Mouse (Mus musculus): Measurements from ENCODE around the gene Vezt. TPM values are rescaled to one million over a fixed set of nuclear protein-coding genes. Genes with fewer than 3 reads are reported as not detected.

Gene Vezt
- total RNA-seq (2012; rRNA removed) = 13.6 and 18.8 TPM in 2 replicates

DNA sequence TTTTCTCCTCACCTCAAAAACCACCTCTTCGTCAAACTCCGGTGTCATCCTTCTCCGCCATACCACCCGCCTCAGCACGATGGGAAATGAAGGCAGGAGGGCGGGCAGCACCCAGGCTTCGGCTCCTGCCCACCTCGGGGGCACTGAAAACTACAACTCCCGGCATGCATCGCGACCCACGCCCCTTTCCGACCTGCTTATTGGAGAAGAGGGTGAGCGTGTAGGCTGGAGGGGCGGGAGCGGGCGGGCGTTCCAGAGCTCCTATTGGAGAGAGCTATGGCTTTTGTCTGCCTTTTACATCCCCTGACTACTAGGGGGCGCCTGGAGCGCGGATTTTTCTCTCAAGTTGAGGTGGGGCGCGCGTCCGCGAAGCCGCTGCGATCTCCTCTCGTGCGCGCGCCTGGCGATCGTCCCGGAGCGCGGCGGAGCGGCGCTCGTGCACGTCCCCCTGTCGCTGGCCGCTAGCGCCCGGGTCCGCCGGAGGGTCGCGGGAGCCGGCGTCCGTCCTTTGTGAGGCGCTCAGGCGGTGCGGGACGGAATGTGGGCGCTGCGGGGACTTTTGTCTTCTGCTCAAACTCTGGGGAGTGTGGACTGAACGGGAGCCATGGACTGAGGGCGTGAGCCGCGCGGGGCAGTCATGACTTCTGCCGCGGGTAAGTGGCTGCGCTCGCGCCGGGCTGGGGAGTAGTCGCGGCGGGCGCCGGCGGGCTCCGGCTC is at the start of gene Vezt, which contains the start of gene Fgd6:
Gene Vezt (minus strand): TSS at position 160 of the 717 bp plus-strand sequence.
Gene Fgd6 (plus strand): TSS at position 344 of the 717 bp plus-strand sequence.
- peaks cover 0 to 5% of the 10 kb centered on the region in 2 experiments; a peak in 2 of 4 replicates for H3K4me1 ChIP-seq (ENCODE audit: control insufficient read depth in 2 of 2, insufficient read depth in 2 of 2, low read length in 2 of 2, poor library complexity in 1 of 2)
- DNase-seq (ENCODE audit: low read depth, low spot score) = peak; percentile 99
- H3K9me3 ChIP-seq (ENCODE audit: control insufficient read depth, insufficient read depth, low read depth, low read length) = no peaks in the 10 kb centered on the region
- peak within 1 kb of the TSS; percentile 97 to 100 for H3K4me3 ChIP-seq (ENCODE audit: insufficient read depth in 1 of 2, low read depth in 1 of 2, low read length in 2 of 2, poor library complexity in 1 of 2, severe bottlenecking in 1 of 2)
- H3K9ac ChIP-seq (ENCODE audit: insufficient read depth, low read depth, low read length, poor library complexity, severe bottlenecking) = peak within 1 kb of the TSS; percentile 89
- H3K36me3 ChIP-seq (ENCODE audit: control insufficient read depth, insufficient read depth, low read length, poor library complexity, severe bottlenecking) = no peaks in the 10 kb centered on the region
- TF ChIP-seq ZNF384 (IDR thresholded peaks at IDR 0.05; ENCODE audit: low read depth, low read length) (no peak), HCFC1 (IDR thresholded peaks at IDR 0.05; ENCODE audit: borderline replicate concordance, insufficient read depth, low read length) (peak; percentile 93), ZC3H11A (IDR thresholded peaks at IDR 0.05; ENCODE audit: borderline replicate concordance, low read depth, low read length) (0 out of 2 replicates have a peak, but pooled peaks have one; percentile 16)
- in situ Hi-C loops (cut with MboI; ENCODE audit: low sequenced_read_pairs in 2 of 2, unreplicated experiment in 2 of 2) = no loop called here
- H3K27ac ChIP-seq (ENCODE audit: insufficient read depth, low read depth, low read length, poor library complexity, severe bottlenecking) = no peak within 1 kb of the TSS

DNA sequence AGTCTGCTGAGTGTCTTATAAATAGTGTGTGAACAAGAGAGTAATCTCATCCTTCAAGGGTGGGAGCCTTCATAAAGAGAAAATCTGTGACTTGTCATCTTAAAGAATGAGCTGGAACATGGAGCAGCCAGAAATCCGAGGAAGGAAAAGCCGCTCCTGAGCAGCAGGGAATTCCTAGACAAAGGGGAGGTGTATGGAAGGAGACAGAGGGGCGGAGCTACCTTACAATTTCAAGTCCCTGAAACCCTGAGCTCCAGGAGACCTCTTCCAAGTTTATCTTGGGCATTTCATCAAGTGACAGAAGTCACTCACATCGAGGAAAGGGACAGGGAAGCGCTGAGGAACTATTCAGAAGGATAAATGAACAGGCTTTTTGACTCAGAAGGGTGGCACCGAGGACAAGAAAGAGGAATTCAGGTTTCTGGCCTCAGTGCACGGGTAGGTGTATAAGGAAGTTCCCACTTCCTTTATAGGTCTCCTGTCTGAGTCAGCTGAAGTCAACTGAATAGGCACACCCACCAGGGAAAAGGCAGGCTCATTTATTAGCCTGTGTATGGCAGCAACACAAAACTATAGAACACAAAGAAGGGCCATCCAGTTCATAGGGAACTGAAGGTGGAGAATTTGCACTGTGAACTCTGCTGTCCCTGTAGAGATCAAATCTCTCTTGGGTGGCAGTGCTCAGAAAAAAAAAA is 46.6 kb upstream of the Vezt start:
- DNase-seq (ENCODE audit: low read depth, low spot score) = no peak
- H3K9me3 ChIP-seq (ENCODE audit: control insufficient read depth, insufficient read depth, low read depth, low read length) = no peaks in the 10 kb centered on the region
- H3K4me3 ChIP-seq (ENCODE audit: insufficient read depth in 1 of 2, low read depth in 1 of 2, low read length in 2 of 2, poor library complexity in 1 of 2, severe bottlenecking in 1 of 2) = no peak overlapping the region
- peaks cover 2% of the 10 kb centered on the region; the same call in 1 of the 2 replicates for H3K36me3 ChIP-seq (ENCODE audit: control insufficient read depth, insufficient read depth, low read length, poor library complexity, severe bottlenecking)
- H3K4me1 ChIP-seq (ENCODE audit: control insufficient read depth in 2 of 2, insufficient read depth in 2 of 2, low read length in 2 of 2, poor library complexity in 1 of 2) = 0 out of 4 replicates have a peak, but pooled peaks cover 0 to 2% of the 10 kb centered on the region in 2 experiments
- no peak overlapping the region for H3K27ac ChIP-seq (ENCODE audit: insufficient read depth, low read depth, low read length, poor library complexity, severe bottlenecking)
- in situ Hi-C loops (cut with MboI; ENCODE audit: low sequenced_read_pairs in 2 of 2, unreplicated experiment in 2 of 2) = no loop called here
- H3K9ac ChIP-seq (ENCODE audit: insufficient read depth, low read depth, low read length, poor library complexity, severe bottlenecking) = no peak overlapping the region
- TF ChIP-seq CHD2 (IDR thresholded peaks at IDR 0.05; ENCODE audit: low read depth, low read length) (no peak), MAFK (IDR thresholded peaks at IDR 0.05; ENCODE audit: insufficient read depth, low read depth, low read length) (no peak), HCFC1 (IDR thresholded peaks at IDR 0.05; ENCODE audit: borderline replicate concordance, insufficient read depth, low read length) (no peak), ZC3H11A (IDR thresholded peaks at IDR 0.05; ENCODE audit: borderline replicate concordance, low read depth, low read length) (no peak), ZNF384 (IDR thresholded peaks at IDR 0.05; ENCODE audit: low read depth, low read length) (no peak)

DNA sequence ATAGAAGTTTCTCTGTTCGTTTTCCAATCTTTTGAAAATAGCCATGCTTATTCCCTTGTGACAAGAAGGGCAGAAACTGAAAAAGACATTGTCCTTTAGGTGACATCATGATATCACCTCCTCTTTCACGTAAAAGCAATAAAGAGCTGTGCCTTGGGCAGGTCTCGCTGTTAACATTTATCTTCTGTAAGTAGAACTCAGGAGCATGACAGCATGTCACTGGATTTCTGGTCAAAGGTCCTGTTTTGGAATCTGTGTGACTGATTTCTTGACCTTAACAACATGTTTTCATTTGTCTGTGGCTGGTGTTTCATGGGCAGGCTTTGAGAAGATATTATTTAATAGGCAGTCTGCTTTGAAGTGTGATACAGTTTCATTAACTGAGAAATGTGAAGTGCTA is 45.1 kb upstream of the Vezt start:
- Histone ChIP-seq H3K4me3 (ENCODE audit: insufficient read depth in 1 of 2, low read depth in 1 of 2, low read length in 2 of 2, poor library complexity in 1 of 2, severe bottlenecking in 1 of 2) (no peak overlapping the region), H3K9ac (ENCODE audit: insufficient read depth, low read depth, low read length, poor library complexity, severe bottlenecking) (no peak overlapping the region), H3K27ac (ENCODE audit: insufficient read depth, low read depth, low read length, poor library complexity, severe bottlenecking) (no peak overlapping the region), H3K36me3 (ENCODE audit: control insufficient read depth, insufficient read depth, low read length, poor library complexity, severe bottlenecking) (no peaks in the 10 kb centered on the region), H3K4me1 (ENCODE audit: control insufficient read depth in 2 of 2, insufficient read depth in 2 of 2, low read length in 2 of 2, poor library complexity in 1 of 2) (no peaks in the 10 kb centered on the region), H3K9me3 (ENCODE audit: control insufficient read depth, insufficient read depth, low read depth, low read length) (no peaks in the 10 kb centered on the region)
- no peak for DNase-seq (ENCODE audit: low read depth, low spot score)
- in situ Hi-C loops (cut with MboI; ENCODE audit: low sequenced_read_pairs in 2 of 2, unreplicated experiment in 2 of 2) = no loop called here
- TF ChIP-seq CHD2 (IDR thresholded peaks at IDR 0.05; ENCODE audit: low read depth, low read length) = no peak
- TF ChIP-seq ZNF384 (IDR thresholded peaks at IDR 0.05; ENCODE audit: low read depth, low read length) = no peak
- no peak for TF ChIP-seq ZC3H11A (IDR thresholded peaks at IDR 0.05; ENCODE audit: borderline replicate concordance, low read depth, low read length)
- TF ChIP-seq MAFK (IDR thresholded peaks at IDR 0.05; ENCODE audit: insufficient read depth, low read depth, low read length) = no peak
- no peak for TF ChIP-seq HCFC1 (IDR thresholded peaks at IDR 0.05; ENCODE audit: borderline replicate concordance, insufficient read depth, low read length)

DNA sequence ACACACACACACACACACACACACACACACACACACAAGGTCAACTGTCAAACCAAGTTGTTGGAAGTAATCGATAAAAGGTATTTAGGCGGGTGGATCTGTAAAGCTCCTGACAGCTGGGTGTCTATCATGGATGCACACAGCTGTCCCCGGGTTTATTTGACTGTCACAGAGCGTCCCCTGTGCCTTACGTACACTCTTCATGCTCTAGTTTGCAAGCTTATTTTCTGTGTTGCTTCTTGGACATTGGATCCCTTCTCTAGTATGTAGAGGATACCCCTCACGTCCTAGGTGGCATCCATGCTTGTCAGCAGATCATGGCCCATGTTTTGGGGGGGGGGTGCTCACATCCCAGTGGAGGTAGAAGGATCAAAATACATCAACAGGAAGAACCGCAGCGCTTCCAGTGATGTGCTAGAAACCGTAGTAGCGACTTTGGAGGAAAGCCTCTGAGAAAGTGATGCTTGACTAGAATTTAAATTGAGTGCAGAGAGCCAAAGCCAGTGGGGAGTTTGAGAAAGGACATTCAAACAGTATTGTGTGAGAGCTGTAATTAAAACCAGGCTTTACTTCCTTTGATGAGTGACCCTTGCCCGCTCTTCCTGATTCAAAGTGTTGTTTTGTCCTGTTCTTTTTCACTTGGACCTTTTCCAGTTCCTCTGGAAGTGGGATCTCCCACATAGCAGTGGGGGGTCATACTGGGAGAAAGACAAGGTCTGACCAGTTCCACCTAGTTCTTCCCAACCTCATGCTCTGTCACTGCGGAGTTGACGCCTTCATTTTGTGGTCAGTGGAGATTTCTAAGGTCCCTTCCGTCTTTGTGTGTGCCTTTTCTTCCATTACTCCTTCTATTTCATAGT is 41.6 kb upstream of the Vezt start:
- TF ChIP-seq CHD2 (IDR thresholded peaks at IDR 0.05; ENCODE audit: low read depth, low read length) (no peak), ZC3H11A (IDR thresholded peaks at IDR 0.05; ENCODE audit: borderline replicate concordance, low read depth, low read length) (no peak), HCFC1 (IDR thresholded peaks at IDR 0.05; ENCODE audit: borderline replicate concordance, insufficient read depth, low read length) (no peak), ZNF384 (IDR thresholded peaks at IDR 0.05; ENCODE audit: low read depth, low read length) (no peak), MAFK (IDR thresholded peaks at IDR 0.05; ENCODE audit: insufficient read depth, low read depth, low read length) (no peak)
- Histone ChIP-seq H3K9ac (ENCODE audit: insufficient read depth, low read depth, low read length, poor library complexity, severe bottlenecking) (no peak overlapping the region), H3K4me1 (ENCODE audit: control insufficient read depth in 2 of 2, insufficient read depth in 2 of 2, low read length in 2 of 2, poor library complexity in 1 of 2) (0 out of 4 replicates have a peak, but pooled peaks cover 0 to 2% of the 10 kb centered on the region in 2 experiments), H3K4me3 (ENCODE audit: insufficient read depth in 1 of 2, low read depth in 1 of 2, low read length in 2 of 2, poor library complexity in 1 of 2, severe bottlenecking in 1 of 2) (no peak overlapping the region), H3K36me3 (ENCODE audit: control insufficient read depth, insufficient read depth, low read length, poor library complexity, severe bottlenecking) (no peaks in the 10 kb centered on the region), H3K9me3 (ENCODE audit: control insufficient read depth, insufficient read depth, low read depth, low read length) (no peaks in the 10 kb centered on the region), H3K27ac (ENCODE audit: insufficient read depth, low read depth, low read length, poor library complexity, severe bottlenecking) (no peak overlapping the region)
- in situ Hi-C loops (cut with MboI; ENCODE audit: low sequenced_read_pairs in 2 of 2, unreplicated experiment in 2 of 2) = no loop called here
- DNase-seq (ENCODE audit: low read depth, low spot score) = no peak
